Mouse (Mus musculus) ES-Bruce4 (cell line): ENCODE measurements around the gene Tcf7l2. TPM values are rescaled to one million over a fixed set of nuclear protein-coding genes. Genes with fewer than 3 reads are reported as not detected.

Source experiments
- H3K27ac ChIP-seq: 2 replicates; pipeline ENCODE4 v1.5.1; 2012; ENCODE audit warnings: low read length, inconsistent platforms; ENCODE audit not compliant: insufficient read depth
- H3K27me3 ChIP-seq: 2 replicates; pipeline ENCODE4 v1.6.1; 2012; ENCODE audit warnings: mild to moderate bottlenecking, low read length, inconsistent platforms; ENCODE audit not compliant: control insufficient read depth, poor library complexity, insufficient read depth, severe bottlenecking
- H3K36me3 ChIP-seq: 2 replicates; pipeline ENCODE4 v1.6.1; 2012; ENCODE audit warnings: inconsistent platforms, mild to moderate bottlenecking, low read length, moderate library complexity; ENCODE audit not compliant: control insufficient read depth, poor library complexity, insufficient read depth, severe bottlenecking
- H3K4me1 ChIP-seq: one replicate; pipeline ENCODE4 v1.8.1; 2011; ENCODE audit warnings: low read length; ENCODE audit not compliant: control insufficient read depth, insufficient read depth
- H3K4me3 ChIP-seq: 2 replicates; pipeline ENCODE4 v1.5.1; 2011; ENCODE audit warnings: low read depth, mild to moderate bottlenecking, low read length
- H3K9ac ChIP-seq: 2 replicates; pipeline ENCODE4 v1.6.1; 2012; ENCODE audit warnings: low read depth, mild to moderate bottlenecking, inconsistent platforms; ENCODE audit not compliant: poor library complexity, severe bottlenecking
- H3K9me3 ChIP-seq: replicated peaks from 2 replicates; pipeline ENCODE4 v1.6.1; 2012; ENCODE audit warnings: mild to moderate bottlenecking, low read length, inconsistent platforms; ENCODE audit not compliant: control insufficient read depth, poor library complexity, insufficient read depth, severe bottlenecking
- CTCF ChIP-seq: IDR thresholded peaks from one replicate; pipeline ENCODE4 v1.8.1; 2011; ENCODE audit warnings: low read depth, low read length
- EP300 ChIP-seq: IDR thresholded peaks from 2 replicates; pipeline ENCODE4 v1.6.1; 2011; ENCODE audit warnings: low read depth, low read length; ENCODE audit not compliant: insufficient read depth
- POLR2A ChIP-seq: IDR thresholded peaks from one replicate; pipeline ENCODE4 v1.8.1; 2011; ENCODE audit warnings: low read length; ENCODE audit not compliant: insufficient read depth
- polyA plus RNA-seq: library from polyadenylated mRNA; stranded (reverse); fragments of >200 nt; gene quantifications from 2 replicates; pipeline ENCODE4 v1.2.4, GENCODE M21; 2011; ENCODE audit warnings: low read depth; ENCODE audit not compliant: missing spikeins, insufficient read depth, insufficient read length

Tcf7l2 gene
- polyA plus RNA-seq, 1 experiment: 23.8 TPM

DNA sequence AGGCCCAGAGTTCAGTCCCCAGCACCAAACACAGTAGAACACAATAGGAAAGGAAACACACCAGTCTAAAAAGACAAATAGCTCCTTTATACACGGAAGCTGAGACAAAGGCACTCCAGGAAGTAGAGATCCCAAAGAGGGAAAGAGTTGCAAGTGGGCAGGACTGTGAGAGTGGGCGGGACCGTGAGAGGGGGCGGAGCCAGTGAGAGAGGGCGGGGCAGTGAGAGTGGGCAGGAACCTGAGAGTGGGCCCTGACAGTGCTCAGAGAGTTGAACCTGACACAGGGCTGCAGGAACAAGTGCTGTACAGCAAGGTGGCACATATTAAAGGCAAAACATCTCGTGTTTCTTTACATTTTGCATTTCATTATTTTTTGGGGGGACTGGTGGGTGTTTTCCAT lies 22.5 kb upstream of the Tcf7l2 start:
- Histone ChIP-seq H3K27ac (no peak overlapping the region), H3K36me3 (no peaks in the 10 kb centered on the region), H3K27me3 (no peaks in the 10 kb centered on the region), H3K9me3 (no peaks in the 10 kb centered on the region), H3K4me3 (peak overlapping the region; percentile 53), H3K9ac (0 out of 2 replicates have a peak overlapping the region, but pooled peaks have one; percentile 3), H3K4me1 (peaks cover 10% of the 10 kb centered on the region)
- TF ChIP-seq POLR2A (peak; percentile 84), EP300 (0 out of 2 replicates have a peak, but pooled peaks have one; percentile 19), CTCF (no peak)

- no peak for TF ChIP-seq CTCF
- TF ChIP-seq EP300: no peak
- TF ChIP-seq POLR2A: no peak
- no peak overlapping the region for H3K27ac ChIP-seq
- H3K27me3 ChIP-seq: no peaks in the 10 kb centered on the region
- peak overlapping the region; percentile 13; the same call in 1 of the 2 replicates for H3K4me3 ChIP-seq
- peaks cover 10% of the 10 kb centered on the region for H3K4me1 ChIP-seq
- H3K36me3 ChIP-seq: no peaks in the 10 kb centered on the region
- H3K9me3 ChIP-seq: no peaks in the 10 kb centered on the region
- peak overlapping the region; percentile 20; the same call in 1 of the 2 replicates for H3K9ac ChIP-seq
Observed at GRCm38 (mm10) chr19:55719524-55720408, 21.9 kb upstream of the Tcf7l2 start.

DNA sequence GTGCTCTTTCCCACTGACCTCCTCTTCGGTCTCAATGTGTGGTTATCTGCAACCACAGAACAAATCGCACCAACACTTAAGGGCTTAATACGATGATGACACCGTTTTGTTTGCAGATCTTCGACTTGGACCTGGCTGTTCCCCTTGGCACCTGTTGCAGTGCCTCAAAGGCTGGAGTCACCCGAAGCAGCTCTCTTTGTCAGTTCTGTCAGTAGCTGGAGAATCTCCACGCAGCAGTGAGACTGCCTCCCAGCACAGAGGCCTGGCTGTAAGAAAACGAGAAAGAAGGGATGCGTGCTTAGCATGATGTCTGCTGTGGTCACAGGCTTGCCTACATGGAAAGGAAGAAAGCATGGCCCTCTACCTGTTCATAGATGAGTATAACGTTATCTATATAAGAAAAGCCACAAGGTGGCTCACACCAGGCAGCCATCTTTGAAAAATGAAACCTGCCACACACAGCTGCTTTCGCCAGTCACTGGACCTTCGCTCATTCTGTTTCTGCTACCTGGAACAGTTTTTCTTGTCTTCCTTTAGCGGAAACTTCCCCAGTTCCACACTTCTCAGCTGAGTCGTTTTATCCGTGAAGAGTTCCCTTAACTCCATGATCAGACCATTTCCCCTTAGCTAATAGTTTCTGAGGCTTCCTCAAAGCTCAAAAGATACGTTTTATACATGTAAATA lies 21.1 kb upstream of the Tcf7l2 start:
- Histone ChIP-seq H3K27me3 (no peaks in the 10 kb centered on the region), H3K4me3 (peak overlapping the region; percentile 10; the same call in 1 of the 2 replicates), H3K9ac (peak overlapping the region; percentile 20; the same call in 1 of the 2 replicates), H3K9me3 (no peaks in the 10 kb centered on the region), H3K4me1 (peaks cover 10% of the 10 kb centered on the region), H3K27ac (no peak overlapping the region), H3K36me3 (no peaks in the 10 kb centered on the region)
- TF ChIP-seq CTCF (no peak), POLR2A (no peak), EP300 (no peak)

- Histone ChIP-seq H3K9me3 (no peaks in the 10 kb centered on the region), H3K36me3 (no peaks in the 10 kb centered on the region), H3K27ac (peak overlapping the region; percentile 51), H3K4me3 (no peak overlapping the region), H3K9ac (no peak overlapping the region), H3K4me1 (peaks cover 8% of the 10 kb centered on the region), H3K27me3 (no peaks in the 10 kb centered on the region)
- TF ChIP-seq EP300 (0 out of 2 replicates have a peak, but pooled peaks have one; percentile 61), POLR2A (no peak)
Observed at GRCm38 (mm10) chr19:55722376-55722775, 19.2 kb upstream of the Tcf7l2 start.

GRCm38 (mm10) chr19:55729376-55729775 lies 12.2 kb upstream of the Tcf7l2 start:
- Histone ChIP-seq H3K27ac (peak overlapping the region; percentile 34), H3K9ac (peak overlapping the region; percentile 20)

DNA sequence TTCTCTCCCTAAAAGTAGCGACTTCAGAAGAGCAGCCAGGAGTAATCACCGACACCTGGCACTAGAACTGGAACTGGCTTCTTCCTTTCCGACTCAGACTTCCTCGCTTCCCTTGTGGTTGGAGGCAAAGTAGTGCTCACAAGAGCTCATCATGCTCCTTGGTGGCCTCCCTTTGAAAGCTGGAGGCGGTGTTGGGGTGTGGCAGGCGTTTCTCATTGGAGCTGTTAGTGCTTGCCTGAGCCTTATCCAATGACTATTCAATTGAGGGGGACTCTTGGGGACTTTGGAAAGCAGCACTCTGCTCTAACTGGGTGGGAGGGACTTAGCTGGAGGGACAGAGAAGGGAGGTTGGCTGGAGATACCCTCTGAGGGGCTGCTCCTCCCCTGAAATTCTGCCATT lies 9.1 kb upstream of the Tcf7l2 start:
- TF ChIP-seq EP300: peak; percentile 60; the same call in 1 of the 2 replicates
- peak; percentile 29 for TF ChIP-seq POLR2A
- TF ChIP-seq CTCF: no peak
- no peaks in the 10 kb centered on the region for H3K27me3 ChIP-seq
- H3K4me1 ChIP-seq: peaks cover 7% of the 10 kb centered on the region
- H3K4me3 ChIP-seq: no peak overlapping the region
- H3K36me3 ChIP-seq: no peaks in the 10 kb centered on the region
- H3K9ac ChIP-seq: no peak overlapping the region
- peak overlapping the region; percentile 11; the same call in 1 of the 2 replicates for H3K27ac ChIP-seq
- no peaks in the 10 kb centered on the region for H3K9me3 ChIP-seq

More at GRCm38 (mm10) chr19:55729376-55729775, 12.2 kb upstream of the Tcf7l2 start:
- TF ChIP-seq EP300 (no peak), POLR2A (peak; percentile 28)
- Histone ChIP-seq H3K4me1 (peaks cover 4% of the 10 kb centered on the region), H3K27me3 (no peaks in the 10 kb centered on the region), H3K4me3 (peak overlapping the region; percentile 57), H3K9me3 (no peaks in the 10 kb centered on the region), H3K36me3 (no peaks in the 10 kb centered on the region)
